Mouse (Mus musculus) mouse embryonic stem cell (cell line): ENCODE results near the gene Myo1h.

Experiments used
- in situ Hi-C, 2 experiments: fragments of 300-500 bp; cut with MboI; formaldehyde crosslinking; loops; 1 replicate in 1 of 2; 3 replicates in 1 of 2; pipeline ENCODE4 v1.14.3; 2019 to 2020; ENCODE audit warnings: low sequenced_read_pairs in 2 of 2, low pct_unique_long_range_greater_than_20kb in 1 of 2, mixed read lengths in 1 of 2; ENCODE audit not compliant: unreplicated experiment in 1 of 2

Gene Myo1h

DNA sequence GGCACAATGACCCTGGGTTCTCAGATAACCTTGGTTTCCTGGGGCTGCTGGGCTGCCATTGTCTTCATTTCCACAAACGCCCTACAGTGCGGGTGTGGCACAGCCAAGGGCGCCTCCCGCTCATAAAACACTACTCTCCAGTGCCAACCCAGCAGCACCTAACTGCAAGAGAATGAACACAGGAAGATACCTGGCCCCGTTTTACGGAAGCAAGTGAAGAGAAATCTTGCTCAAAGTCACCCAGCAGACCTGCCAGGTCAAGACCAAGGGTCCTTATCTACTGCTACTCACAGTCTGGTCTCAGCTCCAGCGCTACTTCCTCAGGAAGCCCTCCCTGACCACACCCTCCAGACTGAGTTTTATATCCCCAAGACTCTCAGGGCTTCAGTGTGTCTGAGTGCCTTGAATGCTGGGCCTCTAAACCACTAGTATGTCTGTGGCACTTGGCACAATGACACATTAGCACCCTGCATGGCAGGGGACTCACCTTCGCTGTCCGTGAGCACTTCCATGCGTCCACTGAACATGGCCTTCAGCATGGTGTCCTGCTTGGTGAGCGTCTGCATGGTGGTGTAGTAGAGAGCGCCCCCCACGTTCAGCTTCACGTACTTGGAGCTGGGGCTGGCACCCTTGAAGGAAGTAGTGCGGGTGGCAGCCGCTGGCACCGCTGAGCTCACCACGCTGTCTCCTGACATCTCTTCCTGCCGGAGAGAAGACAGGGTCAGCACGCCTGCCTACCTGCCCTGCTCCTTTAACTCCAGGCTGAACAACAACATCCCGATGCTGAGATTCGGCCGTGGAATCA is 85.6 kb downstream of the Myo1h start:
- in situ Hi-C loops, result no loop called here

DNA sequence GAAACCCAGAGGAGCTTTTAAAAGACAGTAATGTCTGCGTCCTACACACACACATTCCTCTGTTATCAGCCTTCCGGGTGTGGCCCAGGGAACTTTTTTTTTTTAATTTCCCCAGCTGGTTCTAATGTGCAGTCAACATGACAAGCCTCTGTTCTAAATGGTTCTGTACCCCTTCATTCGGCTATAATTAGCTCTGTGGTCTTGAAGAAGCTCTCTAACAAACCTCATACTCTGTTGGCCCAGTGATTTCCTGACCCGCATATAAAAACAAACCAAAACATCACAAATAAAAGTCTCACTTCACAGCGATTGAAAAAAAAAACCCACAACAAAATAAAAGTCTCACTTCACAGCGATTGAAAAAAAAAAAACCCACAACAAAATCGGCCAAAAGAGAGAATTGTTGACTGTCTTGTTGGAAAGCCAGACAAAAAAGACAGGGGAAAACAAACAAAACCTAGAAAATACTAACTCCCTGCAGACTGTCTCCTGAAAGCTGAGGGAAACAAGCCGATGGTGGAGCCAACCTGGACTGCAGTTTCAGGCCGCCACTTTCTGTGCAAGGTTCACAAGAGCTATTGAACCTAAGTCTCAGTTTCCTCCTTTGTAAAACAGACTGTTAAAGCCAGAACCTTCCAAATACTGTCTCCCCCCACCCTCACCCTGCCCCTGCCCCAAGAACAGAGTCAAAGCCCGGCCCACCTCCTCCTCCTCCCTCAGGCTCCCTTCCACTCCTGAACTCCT is 89.4 kb downstream of the Myo1h start:
- in situ Hi-C loops, result no loop called here

DNA sequence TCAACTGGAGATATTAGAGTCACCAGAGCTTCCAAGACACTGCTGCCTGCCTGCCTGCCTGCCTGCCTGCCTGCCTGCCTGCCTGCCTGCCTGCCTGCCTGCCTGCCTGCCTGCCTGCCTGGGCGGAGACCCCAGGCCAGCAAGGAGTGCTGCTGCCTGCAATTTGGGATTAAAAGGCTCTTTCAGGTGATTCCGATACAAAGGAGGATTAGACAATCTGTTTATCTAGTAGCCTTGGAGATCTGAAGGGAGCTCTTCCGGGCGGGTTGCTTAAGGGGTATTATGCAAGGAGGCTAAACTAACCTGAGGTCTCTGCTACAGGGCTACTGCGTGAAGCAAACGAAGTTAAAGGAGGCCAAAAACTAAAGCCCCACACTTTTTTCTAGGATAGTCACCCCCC is 90.0 kb downstream of the Myo1h start:
- in situ Hi-C loops, result no loop called here

DNA sequence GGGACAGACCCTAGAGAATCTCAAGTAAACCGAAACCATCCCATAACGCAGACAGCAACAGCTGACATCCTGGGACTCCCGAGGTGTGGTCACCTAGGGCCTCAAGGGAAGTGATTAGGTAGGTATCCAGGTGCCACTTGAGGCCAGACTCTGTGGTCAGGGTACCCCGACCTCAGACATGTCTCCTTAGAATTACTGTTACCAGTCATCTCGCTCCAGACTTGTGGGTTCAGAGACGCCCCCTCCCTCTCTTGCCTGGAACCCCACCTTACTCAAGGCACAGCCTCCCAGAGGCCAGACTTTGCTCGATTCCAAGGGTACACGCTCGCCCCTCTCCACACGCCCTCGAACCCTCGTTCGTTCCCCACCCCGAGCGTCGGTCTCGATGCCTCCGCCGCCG is 90.8 kb downstream of the Myo1h start:
- in situ Hi-C loops, result no loop called here

DNA sequence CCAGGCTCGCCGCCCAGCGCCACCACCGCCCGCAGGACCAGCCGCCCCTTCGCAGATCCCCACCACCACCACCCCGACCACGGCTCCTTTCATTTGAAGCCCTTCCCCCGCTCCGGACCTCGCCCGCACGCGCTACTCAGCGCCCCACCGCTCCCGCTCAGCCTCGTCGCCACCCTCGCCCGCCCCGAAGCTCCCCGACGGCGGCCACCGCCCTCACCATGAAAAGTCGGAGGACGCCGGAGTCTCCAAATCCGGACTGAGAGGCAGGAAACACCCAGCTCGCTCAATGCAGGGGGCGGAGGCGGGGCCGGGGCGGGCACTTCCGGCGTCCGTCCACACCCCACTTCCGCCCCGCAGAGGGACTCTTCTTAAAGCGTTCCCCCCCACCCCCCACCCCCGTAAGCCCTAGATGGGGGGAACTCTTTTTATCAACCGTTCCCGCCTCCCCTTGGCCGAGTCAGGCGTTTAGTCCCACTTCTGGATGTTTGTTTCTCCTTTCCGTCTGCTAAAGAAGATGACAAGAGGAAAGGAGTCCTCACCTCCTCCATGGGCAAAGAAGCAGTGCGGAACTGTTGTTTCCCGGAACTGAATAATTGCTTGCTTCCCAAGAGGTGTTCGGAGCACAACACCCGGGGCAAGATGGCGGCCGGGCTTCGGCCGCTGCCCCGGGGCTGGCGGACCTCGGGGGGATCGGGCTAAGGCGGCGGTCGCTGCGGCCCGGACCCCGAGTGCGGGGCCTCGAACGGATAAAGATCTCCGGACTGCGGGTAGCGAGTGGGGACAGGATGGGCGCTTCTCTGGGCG is 91.4 kb downstream of the Myo1h start, which contains the start of the genes Kctd10 and Ube3b:
Gene Kctd10, minus strand, starts transcription at position 300 of the 804 bp plus-strand sequence.
Gene Ube3b, plus strand, starts transcription at position 399 of the 804 bp plus-strand sequence.
- in situ Hi-C loops, result no loop called here

DNA sequence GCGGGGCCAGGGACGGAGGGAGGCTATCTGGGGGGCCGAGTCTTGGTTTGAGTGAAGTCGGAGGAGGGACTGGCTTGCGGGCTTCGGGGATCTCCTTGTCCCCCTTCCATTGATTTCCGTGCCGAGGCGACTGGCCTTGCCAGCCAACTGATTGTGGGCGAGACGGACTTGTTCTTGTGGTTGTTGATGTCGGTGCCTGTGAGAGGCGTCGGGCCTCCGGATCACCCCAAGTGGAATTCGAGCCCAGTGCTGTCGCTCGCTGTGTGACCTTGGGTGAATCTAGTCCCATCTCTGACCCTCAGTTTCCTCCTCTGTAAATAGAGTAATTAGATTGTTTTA is 92.0 kb downstream of the Myo1h start:
- in situ Hi-C loops, result no loop called here

DNA sequence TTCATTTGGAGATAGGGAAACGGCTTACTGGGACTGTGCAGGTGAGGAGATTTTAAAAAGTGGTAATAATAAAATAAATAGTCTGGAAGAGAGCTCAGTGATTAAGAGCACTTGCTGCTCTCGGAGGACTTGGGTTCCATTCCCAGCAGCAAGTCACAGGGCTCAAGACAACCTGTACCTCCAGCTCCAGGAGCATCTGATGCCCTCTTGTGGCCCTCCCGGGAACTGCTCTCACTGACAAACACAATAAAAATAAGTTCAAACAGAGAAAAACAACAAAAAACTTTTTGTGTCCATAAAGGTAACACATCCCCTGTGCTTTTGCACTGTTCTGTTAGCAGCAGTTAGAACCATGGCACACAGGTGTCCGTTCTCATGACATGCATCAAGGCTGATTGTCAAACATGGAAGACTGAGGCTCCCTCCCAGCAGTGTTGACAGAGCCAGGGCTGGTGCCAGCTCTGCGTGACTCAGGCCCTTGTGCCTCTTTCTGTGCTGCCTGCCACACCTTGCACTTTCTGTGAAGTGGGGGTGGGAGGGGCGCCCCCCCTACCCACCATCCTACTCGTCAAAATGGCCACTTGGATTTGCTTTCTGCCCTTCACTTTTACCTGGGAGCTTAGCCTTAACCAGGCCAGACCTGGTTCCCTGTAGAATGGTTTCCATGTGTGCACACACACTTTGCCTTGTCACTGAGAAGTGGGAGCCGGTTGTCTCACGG is 94.4 kb downstream of the Myo1h start:
- in situ Hi-C loops, result no loop called here

DNA sequence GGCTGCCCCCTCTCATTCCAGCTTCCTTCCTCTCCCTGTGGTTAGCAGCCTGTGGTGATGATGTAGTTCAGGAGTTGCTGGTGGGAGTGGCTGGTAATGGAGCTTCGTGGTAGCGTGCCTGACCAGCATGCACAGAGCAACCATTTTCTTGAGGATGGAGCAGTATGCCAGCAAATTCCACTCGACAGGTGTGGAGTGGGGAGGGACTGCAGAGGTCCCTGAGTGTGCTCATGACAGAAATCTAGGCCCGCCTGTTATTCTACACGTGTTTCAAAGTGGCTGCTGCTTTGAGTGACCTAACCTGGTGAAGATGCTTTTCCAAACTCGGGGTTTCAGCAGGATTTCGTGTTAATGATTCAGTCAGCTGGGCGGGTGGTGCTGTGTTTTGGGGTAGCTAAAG is 95.5 kb downstream of the Myo1h start:
- in situ Hi-C loops, result no loop called here

DNA sequence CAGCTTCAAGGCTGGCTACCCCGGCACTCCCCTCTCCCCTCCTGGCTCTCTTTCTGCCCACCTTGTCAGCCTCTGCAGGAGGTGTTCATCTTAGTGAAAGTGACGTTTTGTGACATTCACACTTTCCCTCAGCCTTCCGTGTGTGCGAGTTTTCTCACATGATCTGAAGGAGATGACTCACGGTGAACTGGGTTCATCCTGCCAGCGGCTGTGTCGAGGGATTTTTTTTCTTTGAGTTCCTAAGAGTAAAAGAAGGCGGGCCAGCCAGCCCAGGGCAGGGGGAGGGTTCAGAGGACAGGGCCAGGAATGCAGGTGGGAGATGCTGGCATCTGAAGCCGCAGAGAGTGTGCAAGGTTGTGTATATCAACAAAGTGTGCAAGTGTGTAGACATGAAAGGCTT is 104.2 kb downstream of the Myo1h start:
- in situ Hi-C loops, result no loop called here

DNA sequence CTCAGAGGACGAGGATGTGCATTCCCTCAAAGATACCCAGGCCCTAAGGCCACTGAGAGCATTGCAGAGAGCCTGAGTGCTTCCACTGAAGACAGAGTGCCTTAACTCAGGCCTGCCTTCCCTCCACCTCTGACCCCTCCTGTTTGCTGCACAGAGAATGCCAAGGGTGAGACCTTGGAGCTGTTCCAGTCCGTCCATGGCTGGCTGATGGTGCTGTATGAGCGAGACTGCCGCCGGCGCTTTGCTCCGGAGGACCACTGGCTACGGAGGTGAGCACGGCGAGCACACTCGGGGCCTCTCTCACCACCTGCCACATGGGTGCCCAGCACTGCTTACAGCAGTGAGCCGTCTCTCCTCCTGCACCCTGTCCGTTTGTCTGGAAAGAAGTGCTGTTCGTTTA is 117.6 kb downstream of the Myo1h start:
- in situ Hi-C loops, result no loop called here

DNA sequence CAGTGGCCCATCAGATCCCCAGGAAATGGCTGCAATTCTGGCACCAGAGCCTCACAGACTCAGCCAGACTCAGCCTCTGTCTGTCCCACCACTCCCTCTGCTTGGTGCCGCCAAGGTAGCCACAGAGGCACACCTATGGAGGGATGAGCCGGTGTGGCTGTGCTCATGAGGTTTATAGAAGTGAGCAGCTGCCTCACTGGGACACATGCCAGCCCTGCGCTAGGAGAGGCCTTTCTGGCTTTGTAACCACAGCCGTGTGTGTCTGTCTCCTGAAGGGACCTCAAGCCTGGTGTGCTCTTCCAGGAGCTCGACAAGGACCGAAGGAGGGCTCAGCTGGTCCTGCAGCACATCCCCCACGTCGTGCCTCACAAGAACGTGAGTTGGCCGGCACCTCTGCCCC is 118.3 kb downstream of the Myo1h start:
- in situ Hi-C loops, result no loop called here

DNA sequence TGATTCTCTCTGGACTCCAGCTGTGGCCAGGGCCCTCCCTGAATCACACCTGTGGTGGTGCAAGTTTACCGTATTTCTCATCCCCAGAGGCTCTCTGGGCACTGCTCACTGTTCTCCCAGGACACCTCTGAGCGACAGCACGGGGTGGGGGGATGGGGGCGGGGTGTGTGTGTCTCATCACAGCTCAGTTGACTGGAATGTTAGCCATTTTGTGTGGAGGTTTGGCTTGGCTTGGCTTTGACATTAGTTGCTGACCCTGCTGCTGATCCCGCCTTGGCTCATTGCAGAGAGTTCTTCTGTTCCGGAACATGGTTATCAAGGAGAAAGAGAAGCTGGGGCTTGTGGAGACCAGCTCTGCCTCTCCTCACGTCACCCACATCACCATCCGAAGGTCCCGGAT is 118.8 kb downstream of the Myo1h start:
- in situ Hi-C loops, result no loop called here

DNA sequence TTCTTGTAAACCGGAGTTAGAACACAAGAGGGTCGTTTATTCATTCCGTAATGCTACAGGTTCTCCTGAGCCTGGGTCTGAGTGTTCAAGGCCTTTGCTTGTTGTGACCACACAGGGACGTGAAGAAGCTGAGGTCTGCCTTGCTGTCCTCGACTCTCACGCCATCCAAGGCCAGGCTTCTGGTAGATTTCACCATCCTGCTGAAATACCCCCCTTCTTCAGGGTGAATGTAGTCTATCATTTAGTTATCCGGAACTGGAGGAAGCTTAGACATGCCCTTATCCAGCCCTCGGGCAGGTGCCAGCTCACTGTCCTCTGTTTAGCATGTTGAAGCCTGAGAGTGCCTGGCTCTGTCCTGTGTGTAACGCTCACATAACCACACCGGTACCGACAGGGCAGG is 119.9 kb downstream of the Myo1h start:
- in situ Hi-C loops, result no loop called here

DNA sequence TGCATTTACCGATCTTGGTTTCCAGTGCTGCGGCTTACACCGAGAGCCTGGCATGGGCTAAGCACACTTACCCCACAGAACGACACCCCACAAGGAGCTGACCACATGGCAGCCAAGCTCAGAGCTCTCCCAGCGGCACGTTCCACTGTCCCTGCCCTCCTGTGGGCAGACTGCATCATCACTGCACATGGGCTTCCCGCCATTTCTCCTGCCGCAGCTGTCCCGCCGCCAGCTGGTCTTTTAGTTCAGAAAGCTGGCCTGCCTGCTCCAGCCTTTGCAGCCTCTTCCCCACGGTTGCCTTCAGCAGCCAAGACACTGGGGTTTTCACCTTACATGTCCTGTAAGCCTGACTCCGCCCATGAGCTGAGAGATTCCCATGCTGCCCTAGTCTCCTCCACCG is 121.5 kb downstream of the Myo1h start:
- in situ Hi-C loops, result no loop called here

DNA sequence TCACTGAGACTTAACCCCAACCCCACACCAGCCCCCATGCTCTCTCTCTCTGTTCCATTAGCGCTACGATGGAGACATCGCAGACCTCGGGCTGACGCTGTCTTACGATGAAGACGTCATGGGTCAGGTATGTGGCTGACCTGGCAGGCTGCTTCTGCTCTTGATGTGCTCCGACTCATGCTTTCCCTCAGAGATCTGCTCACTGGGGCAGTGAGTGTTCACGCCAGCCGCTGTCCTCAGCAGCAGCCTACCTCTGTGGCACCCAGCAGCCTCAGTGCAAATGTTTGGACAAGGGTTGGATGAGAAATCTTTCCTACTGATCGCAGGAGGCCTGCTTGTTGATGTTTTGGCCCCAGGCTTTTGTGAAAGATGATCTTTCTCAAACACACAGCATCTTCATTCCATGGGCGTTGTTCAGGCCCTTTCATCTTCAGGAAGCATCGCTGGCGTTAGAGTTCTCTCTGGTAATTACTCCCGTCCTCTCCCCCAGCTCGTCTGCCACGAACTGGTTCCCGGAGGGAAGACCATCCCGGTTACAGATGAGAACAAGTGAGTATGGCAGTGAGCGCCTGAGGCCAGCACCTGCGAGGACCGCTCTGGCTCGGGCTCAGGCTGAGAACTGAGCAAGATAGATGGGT is 123.5 kb downstream of the Myo1h start:
- in situ Hi-C loops, result no loop called here

DNA sequence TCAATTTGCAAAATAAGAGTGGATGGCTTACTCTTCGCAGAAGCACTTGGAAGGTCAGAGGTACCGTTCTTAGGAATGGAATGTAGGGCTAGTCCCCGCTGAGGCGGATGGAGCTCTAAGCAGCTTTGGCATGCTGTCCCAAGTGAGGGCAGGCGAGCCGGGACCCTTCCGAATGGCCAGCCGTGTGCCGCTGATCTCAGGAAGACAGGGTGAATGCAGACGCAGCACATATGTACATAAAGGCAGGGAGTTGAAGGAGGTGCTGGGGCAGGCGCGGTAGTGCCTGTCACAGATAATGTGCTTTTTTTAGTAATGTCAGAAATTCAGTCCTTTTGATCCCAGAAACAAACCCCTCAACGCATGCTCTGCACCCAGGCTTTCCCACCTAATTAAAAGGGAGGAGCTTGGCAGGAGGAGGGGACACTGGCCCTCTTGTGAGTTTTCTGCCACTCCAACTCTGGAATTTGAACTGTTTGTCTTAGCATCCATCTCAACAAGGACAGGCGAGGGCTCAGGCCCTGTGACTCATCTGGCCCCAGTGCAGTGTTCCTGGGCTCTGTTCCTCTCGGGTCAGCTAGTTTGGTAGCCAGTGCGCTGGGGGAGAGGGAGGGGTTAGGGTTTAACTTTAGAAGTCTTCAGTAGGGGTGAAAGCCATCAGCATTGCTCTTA is 124.2 kb downstream of the Myo1h start:
- in situ Hi-C loops, result no loop called here
